Mouse (Mus musculus): Measurements from ENCODE around the gene Unc119b.
"Not testable (repeated sequence)": the region's sequence is repeated elsewhere in the genome, so short reads cannot be mapped to it uniquely, and the experiment has no call there.

The Unc119b gene

GRCm38 (mm10) chr5:115133358-115134066 lies 1.3 kb downstream of the Unc119b start:
- DNase-seq (ENCODE audit: low spot score) = no peak

DNA sequence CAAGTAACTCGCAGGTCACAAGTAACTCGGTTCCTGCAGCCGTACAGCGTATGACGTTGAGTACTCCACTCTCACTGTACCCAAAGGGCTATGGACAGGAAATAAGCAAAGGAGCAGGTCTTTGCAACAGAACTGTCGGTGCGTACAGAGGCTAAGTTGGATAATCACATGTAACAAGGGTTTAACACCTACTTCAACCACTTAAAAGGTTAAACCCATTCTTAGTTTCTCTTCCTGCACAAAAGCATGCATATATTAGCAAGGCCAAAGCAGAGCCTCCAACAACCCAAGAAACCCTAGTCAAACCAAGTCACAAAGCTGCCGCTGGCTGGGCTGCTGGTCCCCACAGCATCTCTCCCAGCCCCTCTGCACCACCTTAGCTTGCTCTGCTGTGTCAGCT lies 2.3 kb downstream of the Unc119b start:
- no peak for DNase-seq (ENCODE audit: low spot score)

DNA sequence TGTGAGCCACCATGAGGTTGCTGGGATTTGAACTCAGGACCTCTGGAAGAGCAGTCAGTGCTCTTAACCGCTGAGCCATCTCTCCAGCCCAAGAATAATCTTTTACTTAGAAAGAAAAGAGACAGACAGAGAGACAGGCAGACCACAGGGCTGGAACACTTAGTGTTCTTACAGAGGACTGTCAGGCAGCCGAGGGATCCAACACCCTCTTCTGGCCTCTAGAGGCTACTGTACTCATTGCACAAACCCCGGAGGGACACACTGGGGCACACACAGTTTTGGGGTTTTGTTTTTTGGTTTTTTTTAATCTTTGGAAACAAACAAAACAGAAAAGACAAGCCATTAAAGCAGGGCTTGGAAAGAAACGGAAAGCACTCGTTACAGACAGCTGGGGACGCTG lies 5.4 kb downstream of the Unc119b start:
- DNase-seq (ENCODE audit: low spot score) = no peak

GRCm38 (mm10) chr5:115127421-115128179 lies 7.2 kb downstream of the Unc119b start:
- DNase-seq (ENCODE audit: low spot score) = peak; percentile 51

DNA sequence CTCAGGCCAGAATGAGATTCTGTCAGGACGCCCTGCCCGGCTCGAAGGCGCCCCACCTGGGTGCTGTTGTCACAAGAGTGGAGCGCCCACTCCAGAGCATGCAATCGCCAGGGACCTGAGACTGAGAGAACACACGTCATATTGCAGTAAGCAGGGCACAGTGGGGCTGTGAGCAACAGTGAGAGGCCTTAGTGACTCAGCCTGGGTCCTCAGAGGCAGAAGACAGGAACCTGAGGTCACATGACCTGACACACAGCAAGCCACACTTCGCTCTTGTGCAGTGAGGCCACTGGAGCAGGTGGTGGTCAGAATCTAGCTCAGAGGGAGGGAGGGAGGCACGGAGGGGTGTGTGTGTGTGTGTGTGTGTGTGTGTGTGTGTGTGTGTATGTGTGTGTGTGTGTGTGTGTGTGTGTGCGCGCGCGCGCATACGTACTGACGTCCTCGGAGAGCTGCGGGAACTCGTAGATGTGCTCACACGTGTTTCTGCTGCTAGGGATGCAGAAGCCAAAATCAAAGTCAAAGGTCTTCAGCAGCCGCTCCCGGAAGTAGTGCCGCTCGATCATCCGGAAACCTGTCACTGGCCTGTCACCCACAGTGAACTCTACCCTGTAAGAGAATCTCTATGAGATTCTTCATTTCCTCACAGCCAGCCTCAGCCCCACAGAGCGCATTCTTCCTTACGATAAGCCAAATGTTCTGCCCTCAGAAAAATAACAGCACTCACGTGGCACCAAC lies 8.0 kb downstream of the Unc119b start:
- DNase-seq (ENCODE audit: low spot score) = no peak

- DNase-seq (ENCODE audit: low spot score) = no peak
Observed at GRCm38 (mm10) chr5:115125211-115125871, 9.4 kb downstream of the Unc119b start.

DNA sequence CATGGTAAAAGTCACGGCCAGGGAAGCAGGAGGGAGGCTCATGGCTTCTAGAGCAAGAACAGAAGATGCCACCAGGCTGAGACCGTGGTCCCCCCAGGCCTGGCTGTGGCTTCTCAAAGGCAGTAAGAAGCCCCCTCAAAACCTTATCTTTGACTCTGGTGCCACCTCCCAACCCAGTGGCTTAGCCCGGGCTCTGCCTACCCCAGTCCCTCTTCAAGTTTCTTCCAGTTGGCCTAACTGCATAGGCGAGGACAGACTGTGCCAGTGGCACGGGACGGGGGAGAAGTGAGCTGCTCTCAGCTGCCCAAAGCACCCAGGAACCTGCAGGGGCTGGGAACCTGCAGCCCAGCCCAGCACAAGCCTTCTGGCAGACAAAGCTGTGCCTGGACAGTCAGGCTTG lies 10.1 kb downstream of the Unc119b start:
- DNase-seq (ENCODE audit: low spot score) = no peak

GRCm38 (mm10) chr5:115120978-115121377 lies 13.8 kb downstream of the Unc119b start:
- DNase-seq (ENCODE audit: low spot score) = no peak

- peak; percentile 85 for DNase-seq (ENCODE audit: low spot score)
Observed at GRCm38 (mm10) chr5:115118961-115119570, 15.7 kb downstream of the Unc119b start, which contains the start of gene Acads. TSS of gene Acads (minus strand) at chr5:115119346.

DNA sequence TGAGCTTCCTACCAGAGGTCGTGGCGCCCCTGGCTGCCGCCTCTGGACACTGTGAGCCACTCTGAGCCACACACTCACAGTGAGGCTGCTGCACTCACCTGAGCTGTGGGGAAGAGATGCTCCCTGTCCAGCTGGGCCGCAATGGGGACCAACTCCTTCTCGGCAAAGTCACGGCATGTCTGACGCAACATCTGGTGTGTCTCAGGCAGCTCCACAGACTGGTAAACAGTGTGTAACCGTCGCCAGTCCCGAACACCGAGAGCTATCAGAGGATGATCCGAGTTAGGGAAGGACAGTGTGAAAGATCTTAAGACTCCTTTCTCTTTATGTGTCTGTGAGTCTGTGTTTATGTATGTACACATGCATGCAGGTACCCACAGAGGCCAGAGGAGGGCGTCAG lies 17.3 kb downstream of the Unc119b start:
- no peak for DNase-seq (ENCODE audit: low spot score)

GRCm38 (mm10) chr5:115116426-115116825 lies 18.3 kb downstream of the Unc119b start:
- no peak for DNase-seq (ENCODE audit: low spot score)

DNA sequence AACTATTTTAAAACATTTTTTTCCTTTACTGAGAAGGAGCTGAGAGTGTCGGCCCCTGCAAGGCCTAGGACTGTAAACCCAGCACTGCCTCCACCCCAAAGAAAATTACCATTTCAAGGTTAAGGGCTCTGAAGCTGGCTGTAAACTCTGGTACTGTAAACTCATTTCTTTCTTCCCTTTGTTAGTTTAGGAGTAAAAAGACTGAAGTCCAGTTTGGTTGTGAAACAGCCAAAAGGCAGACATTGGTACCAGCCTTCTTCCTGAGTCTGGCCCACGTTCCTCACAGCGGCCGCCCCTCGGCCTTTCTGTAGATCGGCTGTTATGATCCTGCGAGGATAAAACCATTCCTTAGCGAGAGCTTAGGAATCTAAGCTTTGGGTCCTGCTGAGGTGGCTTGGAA lies 20.3 kb downstream of the Unc119b start:
- DNase-seq (ENCODE audit: low spot score) = no peak

GRCm38 (mm10) chr5:115113244-115113643 lies 21.5 kb downstream of the Unc119b start:
- DNase-seq (ENCODE audit: low spot score) = no peak

DNA sequence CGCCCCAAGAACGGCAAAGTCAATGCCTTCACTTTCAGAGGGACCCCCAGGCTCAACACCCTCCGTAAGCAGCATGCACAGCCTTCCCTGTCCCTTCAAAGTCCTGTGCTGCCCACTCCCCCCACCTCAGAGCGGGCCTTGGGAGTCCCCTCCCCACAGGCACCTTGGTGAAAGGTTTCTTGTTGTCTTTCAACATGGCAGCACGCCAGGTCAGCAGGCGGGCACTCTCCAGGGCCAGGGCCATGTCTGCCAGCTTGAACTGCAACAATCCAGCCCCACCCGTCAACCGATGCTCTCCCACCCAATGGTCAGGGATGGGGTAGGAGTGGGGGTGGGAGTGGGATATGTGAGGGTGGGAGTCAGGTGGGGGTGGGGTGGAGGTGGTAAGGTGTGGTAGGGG lies 23.6 kb downstream of the Unc119b start:
- no peak for DNase-seq (ENCODE audit: low spot score)

DNA sequence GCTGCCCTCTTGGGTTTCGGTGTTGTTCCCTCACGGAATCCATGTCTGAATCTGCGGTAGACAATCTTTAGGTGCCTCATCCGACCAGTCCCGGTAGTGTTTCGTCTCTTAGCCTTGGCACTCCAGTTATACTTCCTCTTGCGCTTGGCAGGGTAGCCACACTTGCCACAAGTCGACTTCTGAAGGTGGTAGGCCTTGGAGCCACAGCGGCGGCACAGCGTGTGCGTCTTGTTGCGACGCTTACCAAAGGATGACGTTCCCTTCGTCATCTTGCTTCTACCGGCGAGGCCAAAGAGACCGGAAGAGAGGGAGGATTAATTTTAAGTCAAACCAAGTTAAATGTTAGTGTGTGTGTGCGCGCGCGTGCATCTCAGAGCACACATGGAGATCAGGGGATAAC lies 31.5 kb downstream of the Unc119b start:
- DNase-seq (ENCODE audit: low spot score) = not testable (repeated sequence)

GRCm38 (mm10) chr5:115102231-115102630 lies 32.5 kb downstream of the Unc119b start:
- no peak for DNase-seq (ENCODE audit: low spot score)

DNA sequence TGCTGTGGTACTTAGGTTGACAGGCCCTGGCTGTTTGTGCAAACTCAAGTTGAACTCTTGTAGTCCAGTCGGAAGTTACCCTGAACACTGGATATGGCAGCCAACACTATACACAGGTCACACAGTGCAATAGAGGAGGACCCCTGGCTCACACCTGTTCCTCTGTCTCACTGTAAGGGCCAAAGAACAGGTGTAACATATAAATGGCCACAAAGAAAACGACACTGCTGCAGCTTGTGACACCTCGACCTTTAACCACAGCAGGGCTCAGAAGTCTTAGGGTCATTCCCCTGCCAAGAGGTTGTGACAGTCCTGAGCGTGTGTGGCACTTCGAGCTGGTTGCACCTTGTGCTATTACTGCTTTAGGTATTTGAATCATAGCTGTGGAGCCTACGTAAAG lies 34.3 kb downstream of the Unc119b start:
- no peak for DNase-seq (ENCODE audit: low spot score)

DNA sequence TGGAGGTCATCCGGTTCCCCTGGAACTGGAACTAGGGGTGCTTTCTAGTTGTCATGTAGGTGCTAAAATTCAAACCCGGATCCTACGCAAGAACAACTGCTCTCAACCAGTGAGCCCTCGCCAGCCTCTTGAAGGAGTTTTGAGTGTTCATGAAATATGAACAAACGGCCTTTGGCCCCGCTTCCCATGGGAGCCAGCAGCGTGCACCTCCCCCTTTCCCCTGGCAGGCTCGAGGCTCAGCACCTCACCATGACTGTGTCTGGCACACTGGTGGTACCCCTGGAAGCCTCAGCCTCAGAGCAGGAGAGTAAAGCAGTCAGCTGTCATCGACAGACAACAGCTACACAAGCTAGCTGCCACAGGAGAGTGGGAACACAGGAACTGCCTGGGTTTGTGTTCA lies 34.8 kb downstream of the Unc119b start:
- DNase-seq (ENCODE audit: low spot score) = no peak

DNA sequence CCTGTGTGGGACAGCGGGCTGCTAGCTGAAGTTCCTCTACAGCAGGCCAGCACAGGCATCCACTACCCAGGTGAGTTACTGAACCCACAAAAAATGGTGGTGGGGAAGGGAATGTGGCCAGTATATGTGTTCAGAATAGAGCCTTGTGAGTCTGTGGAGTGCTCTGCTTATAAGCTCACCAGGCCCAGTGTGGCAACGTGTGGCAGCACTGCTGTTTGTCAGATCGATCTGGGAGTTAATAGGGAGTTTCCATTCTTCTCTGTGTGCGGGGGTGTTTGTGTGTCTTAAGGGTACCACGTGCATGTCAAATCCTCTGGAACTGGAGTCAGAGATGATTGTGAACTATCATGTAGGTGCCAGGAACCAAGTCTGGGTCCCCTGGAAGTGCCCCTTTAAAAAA lies 35.2 kb downstream of the Unc119b start:
- no peak for DNase-seq (ENCODE audit: low spot score)

GRCm38 (mm10) chr5:115098195-115098594 lies 36.6 kb downstream of the Unc119b start, which contains the start of gene Gm10401:
TSS of gene Gm10401 (minus strand) at chr5:115098295.
- DNase-seq (ENCODE audit: low spot score) = no peak

DNA sequence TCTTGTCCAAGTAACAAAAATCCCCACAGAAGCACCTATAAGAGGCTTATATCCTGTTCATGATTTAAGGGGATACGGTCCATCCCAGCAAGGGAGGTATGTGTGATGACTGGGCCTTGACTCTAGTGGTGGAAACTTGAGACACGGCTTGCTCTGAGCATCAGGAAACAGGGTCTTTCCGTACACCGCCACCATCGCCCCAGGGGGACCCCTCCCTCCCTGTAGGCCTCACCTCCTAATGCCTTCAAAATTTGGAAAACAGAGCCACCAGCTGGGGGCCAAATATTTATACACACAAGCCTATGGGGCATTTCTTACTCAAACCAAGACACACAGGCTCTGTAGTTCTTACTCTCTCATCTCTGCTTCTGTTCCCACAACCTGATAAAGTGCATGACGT lies 43.0 kb downstream of the Unc119b start:
- no peak for DNase-seq (ENCODE audit: low spot score)

DNA sequence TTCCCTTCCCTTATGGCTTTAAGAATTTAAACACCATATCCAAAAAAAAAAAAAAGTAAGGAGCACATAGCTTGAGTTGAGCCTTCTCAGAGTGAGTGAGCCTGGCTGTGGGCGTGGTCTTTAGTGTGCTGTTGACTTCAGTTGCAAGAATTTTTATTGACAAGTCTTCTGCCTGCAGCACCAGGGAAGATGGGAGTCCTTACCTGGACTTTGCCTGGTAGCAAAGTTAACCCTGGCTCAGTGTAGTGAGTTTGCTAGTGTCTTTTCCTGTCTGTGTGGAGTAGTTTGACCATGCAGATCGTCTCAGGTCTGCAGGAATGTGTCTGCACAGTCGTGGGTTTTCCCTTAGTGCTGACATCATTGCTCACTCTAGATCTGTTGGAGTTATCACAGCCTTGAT lies 43.8 kb downstream of the Unc119b start:
- no peak for DNase-seq (ENCODE audit: low spot score)
